Mouse (Mus musculus) monocyte, adult 59 days (primary cell): ENCODE measurements around the gene 4921539E11Rik. TPM values are rescaled to one million over a fixed set of nuclear protein-coding genes. Genes with fewer than 3 reads are reported as not detected.

Source experiments
- total RNA-seq, 2 experiments: library from RNA; stranded (reverse); gene quantifications; one replicate each; pipeline ENCODE4 v1.2.4; 2023

Gene 4921539E11Rik
- not detected for total RNA-seq

DNA sequence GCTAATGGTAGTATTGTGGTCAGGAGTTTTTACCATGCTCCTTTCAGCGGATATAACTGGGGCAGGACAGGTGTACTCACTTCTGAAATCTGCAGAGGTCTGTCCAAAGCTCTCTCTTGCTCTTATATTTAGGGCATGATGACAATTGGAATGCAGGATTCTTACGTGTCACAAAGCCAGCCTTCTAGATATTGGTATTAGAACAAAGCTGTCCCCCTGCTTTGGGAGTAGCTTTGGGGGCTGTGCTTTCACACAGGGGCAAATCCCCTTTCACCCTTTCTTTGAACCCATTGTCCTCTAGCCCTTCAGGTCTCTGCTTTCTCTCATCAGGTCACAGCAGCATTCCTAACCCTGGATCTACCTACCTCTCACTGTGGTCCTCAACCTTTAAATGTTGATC lies at the start of gene 4921539E11Rik:
TSS of gene 4921539E11Rik (minus strand) at position 101 of the 400 bp plus-strand sequence.

DNA sequence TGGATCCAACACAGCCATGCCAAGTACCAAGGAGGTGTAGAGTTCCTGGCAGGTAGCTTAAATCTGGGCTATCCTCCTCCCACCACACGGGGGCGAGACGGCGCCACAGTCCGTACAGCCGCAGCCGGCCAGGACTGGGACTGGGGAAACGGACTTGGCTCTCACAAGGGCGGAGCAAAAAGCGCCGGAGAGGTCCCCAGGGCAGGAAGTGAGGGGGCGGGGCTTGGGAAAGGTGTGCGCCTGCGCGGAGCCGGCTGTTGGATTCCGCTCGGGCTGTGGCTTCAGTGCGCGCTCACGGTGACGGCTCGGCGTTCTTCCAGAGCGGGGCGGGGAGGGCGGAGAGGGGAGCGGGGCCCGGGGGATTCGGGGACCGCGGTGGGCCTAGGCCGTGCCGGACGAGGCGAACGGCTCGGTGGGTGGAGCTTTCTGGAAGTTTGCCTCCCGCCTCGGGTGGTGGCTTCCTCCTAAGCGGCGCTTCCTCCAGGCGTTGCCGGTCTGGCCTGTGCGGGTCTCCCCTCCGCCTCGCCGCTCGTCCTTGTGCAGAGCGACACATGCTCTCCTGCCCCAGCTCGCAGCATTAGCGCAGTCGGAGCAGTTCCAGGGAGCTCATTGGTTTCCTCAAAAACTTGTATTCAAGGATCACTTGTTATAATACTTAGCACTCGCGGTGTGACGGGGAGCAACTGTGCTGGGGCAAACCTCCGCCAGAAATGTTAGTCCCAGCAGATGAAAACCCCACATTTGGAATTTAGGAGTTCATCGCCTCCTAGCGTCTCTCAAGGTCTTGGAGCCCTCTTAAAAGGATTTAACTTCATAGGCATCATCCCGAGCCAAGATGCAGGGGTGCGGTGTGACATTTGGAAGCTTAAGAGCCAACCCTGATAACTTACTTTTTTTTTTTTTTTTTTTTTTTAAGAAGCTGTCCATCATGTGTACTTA lies 23.2 kb upstream of the 4921539E11Rik start, which contains the start of gene Oma1:
TSS of gene Oma1 (plus strand) at position 226 of the 939 bp plus-strand sequence.

GRCm38 (mm10) chr4:103214925-103215820 lies 75.5 kb downstream of the 4921539E11Rik start, which contains the start of gene Slc35d1:
Gene Slc35d1 (minus strand): TSS chr4:103215164.

Other genes with a start within 250 kb of the 4921539E11Rik start
- 10 to 100 TPM; 91.4 to 98.1 TPM for gene Mier1, start 176.5 kb downstream of the 4921539E11Rik start, total RNA-seq
- 1 to 10 TPM; 1.1 to 1.6 TPM for gene Wdr78, start 176.3 kb downstream of the 4921539E11Rik start, total RNA-seq
- gene Slc35d1, start 75.7 kb downstream of the 4921539E11Rik start, total RNA-seq = 10 to 100 TPM; 10.4 to 11.0 TPM
- 10 to 100 TPM; 23.6 to 25.1 TPM for gene Oma1, start 22.9 kb upstream of the 4921539E11Rik start, total RNA-seq